Mouse (Mus musculus): ENCODE measurements at regions not wholly inside any gene's neighbourhood (a gene's known extent, or its start where the extent isn't known, plus 50 kb on each side); places are given as distances from the start of the nearest gene placed in this dataset.

GRCm38 (mm10) chr13:44061721-44062300, 277.2 kb downstream of the Cd83 start:
- Histone ChIP-seq H3K4me3 (replicated peaks) (no peak overlapping the region), H3K4me2 (replicated peaks) (no peak overlapping the region), H3K27ac (replicated peaks) (no peak overlapping the region), H3K4me1 (peaks cover 11% of the 10 kb centered on the region; the same call in 1 of the 2 replicates), H3K9me3 (replicated peaks) (no peaks in the 10 kb centered on the region), H3K9ac (no peak overlapping the region), H3K36me3 (no peaks in the 10 kb centered on the region), H3K27me3 (peaks cover 4% of the 10 kb centered on the region; the same call in 1 of the 2 replicates)
- ATAC-seq (ENCODE audit: insufficient number of reproducible peaks, low FRiP score, low TSS enrichment, low read depth): no peak
- WGBS: 31% methylated on average over 7 of the region's 7 CpGs

- Histone ChIP-seq H3K4me1 (peaks cover 10% of the 10 kb centered on the region; the same call in 1 of the 2 replicates), H3K4me2 (replicated peaks) (no peak overlapping the region), H3K27ac (replicated peaks) (no peak overlapping the region), H3K27me3 (peaks cover 4% of the 10 kb centered on the region; the same call in 1 of the 2 replicates), H3K4me3 (replicated peaks) (no peak overlapping the region), H3K9me3 (replicated peaks) (no peaks in the 10 kb centered on the region), H3K9ac (no peak overlapping the region), H3K36me3 (no peaks in the 10 kb centered on the region)
- ATAC-seq (ENCODE audit: insufficient number of reproducible peaks, low FRiP score, low TSS enrichment, low read depth): no peak
- WGBS: 63% methylated on average over 8 of the region's 8 CpGs
These were observed 278.7 kb downstream of the Cd83 start for GRCm38 (mm10) chr13:44063317-44063716.

GRCm38 (mm10) chr13:44064026-44064425, 279.5 kb downstream of the Cd83 start:
- H3K4me2 ChIP-seq (replicated peaks): no peak overlapping the region
- ATAC-seq (ENCODE audit: insufficient number of reproducible peaks, low FRiP score, low TSS enrichment, low read depth): no peak
- WGBS: 68% methylated on average over 3 of the region's 3 CpGs
- no peaks in the 10 kb centered on the region for H3K36me3 ChIP-seq
- H3K4me3 ChIP-seq (replicated peaks): no peak overlapping the region
- no peaks in the 10 kb centered on the region for H3K9me3 ChIP-seq (replicated peaks)
- H3K27me3 ChIP-seq: peaks cover 4% of the 10 kb centered on the region; the same call in 1 of the 2 replicates
- H3K27ac ChIP-seq (replicated peaks): no peak overlapping the region
- H3K9ac ChIP-seq: no peak overlapping the region
- H3K4me1 ChIP-seq: peaks cover 10% of the 10 kb centered on the region; the same call in 1 of the 2 replicates

GRCm38 (mm10) chr13:44065741-44066185, 281.2 kb downstream of the Cd83 start:
- Histone ChIP-seq H3K9me3 (replicated peaks) (no peaks in the 10 kb centered on the region), H3K4me1 (peaks cover 10% of the 10 kb centered on the region; the same call in 1 of the 2 replicates), H3K27ac (replicated peaks) (no peak overlapping the region), H3K27me3 (peaks cover 4% of the 10 kb centered on the region; the same call in 1 of the 2 replicates), H3K36me3 (no peaks in the 10 kb centered on the region), H3K4me2 (replicated peaks) (no peak overlapping the region), H3K9ac (no peak overlapping the region), H3K4me3 (replicated peaks) (no peak overlapping the region)
- 32% methylated on average over 13 of the region's 13 CpGs for WGBS
- no peak for ATAC-seq (ENCODE audit: insufficient number of reproducible peaks, low FRiP score, low TSS enrichment, low read depth)

GRCm38 (mm10) chr13:44067244-44067643, 282.7 kb downstream of the Cd83 start:
- no peaks in the 10 kb centered on the region for H3K9me3 ChIP-seq (replicated peaks)
- no peak overlapping the region for H3K4me2 ChIP-seq (replicated peaks)
- no peak for ATAC-seq (ENCODE audit: insufficient number of reproducible peaks, low FRiP score, low TSS enrichment, low read depth)
- no peaks in the 10 kb centered on the region for H3K36me3 ChIP-seq
- H3K27ac ChIP-seq (replicated peaks): no peak overlapping the region
- peaks cover 4% of the 10 kb centered on the region; the same call in 1 of the 2 replicates for H3K27me3 ChIP-seq
- H3K9ac ChIP-seq: no peak overlapping the region
- 64% methylated on average over 2 of the region's 2 CpGs for WGBS
- H3K4me3 ChIP-seq (replicated peaks): no peak overlapping the region
- 0 out of 2 replicates have a peak, but pooled peaks cover 4% of the 10 kb centered on the region for H3K4me1 ChIP-seq

- Histone ChIP-seq H3K4me2 (replicated peaks) (no peak overlapping the region), H3K4me3 (replicated peaks) (no peak overlapping the region), H3K4me1 (0 out of 2 replicates have a peak, but pooled peaks cover 6% of the 10 kb centered on the region), H3K36me3 (no peaks in the 10 kb centered on the region), H3K9me3 (replicated peaks) (no peaks in the 10 kb centered on the region), H3K27ac (replicated peaks) (no peak overlapping the region), H3K9ac (no peak overlapping the region), H3K27me3 (peaks cover 4% of the 10 kb centered on the region; the same call in 1 of the 2 replicates)
- WGBS: 86% methylated on average over 5 of the region's 5 CpGs
- no peak for ATAC-seq (ENCODE audit: insufficient number of reproducible peaks, low FRiP score, low TSS enrichment, low read depth)
These were observed 284.4 kb downstream of the Cd83 start for GRCm38 (mm10) chr13:44068951-44069350.

- ATAC-seq (ENCODE audit: insufficient number of reproducible peaks, low FRiP score, low TSS enrichment, low read depth): no peak
- no peak overlapping the region for H3K9ac ChIP-seq
- H3K4me3 ChIP-seq (replicated peaks): no peak overlapping the region
- no peaks in the 10 kb centered on the region for H3K27me3 ChIP-seq
- 0 out of 2 replicates have a peak overlapping the region, but pooled peaks have one; percentile 23 for H3K27ac ChIP-seq (replicated peaks)
- H3K36me3 ChIP-seq: no peaks in the 10 kb centered on the region
- 0 out of 2 replicates have a peak, but pooled peaks cover 3% of the 10 kb centered on the region for H3K4me1 ChIP-seq
- no peak overlapping the region for H3K4me2 ChIP-seq (replicated peaks)
- 49% methylated on average over 9 of the region's 9 CpGs for WGBS
- no peaks in the 10 kb centered on the region for H3K9me3 ChIP-seq (replicated peaks)
These were observed 288.5 kb downstream of the Cd83 start for GRCm38 (mm10) chr13:44073122-44073521.

GRCm38 (mm10) chr13:44074172-44074571, 289.6 kb downstream of the Cd83 start:
- 67% methylated on average over 9 of the region's 9 CpGs for WGBS
- no peak for ATAC-seq (ENCODE audit: insufficient number of reproducible peaks, low FRiP score, low TSS enrichment, low read depth)
- no peak overlapping the region for H3K27ac ChIP-seq (replicated peaks)
- H3K9ac ChIP-seq: no peak overlapping the region
- H3K4me2 ChIP-seq (replicated peaks): no peak overlapping the region
- no peaks in the 10 kb centered on the region for H3K27me3 ChIP-seq
- 0 out of 2 replicates have a peak, but pooled peaks cover 3% of the 10 kb centered on the region for H3K4me1 ChIP-seq
- H3K4me3 ChIP-seq (replicated peaks): no peak overlapping the region
- no peaks in the 10 kb centered on the region for H3K9me3 ChIP-seq (replicated peaks)
- H3K36me3 ChIP-seq: no peaks in the 10 kb centered on the region

- Histone ChIP-seq H3K4me1 (0 out of 2 replicates have a peak, but pooled peaks cover 3% of the 10 kb centered on the region), H3K27me3 (no peaks in the 10 kb centered on the region), H3K27ac (replicated peaks) (no peak overlapping the region), H3K4me2 (replicated peaks) (no peak overlapping the region), H3K9ac (no peak overlapping the region), H3K9me3 (replicated peaks) (no peaks in the 10 kb centered on the region), H3K4me3 (replicated peaks) (no peak overlapping the region), H3K36me3 (no peaks in the 10 kb centered on the region)
- WGBS: 85% methylated on average over 10 of the region's 10 CpGs
- no peak for ATAC-seq (ENCODE audit: insufficient number of reproducible peaks, low FRiP score, low TSS enrichment, low read depth)
These were observed 292.4 kb downstream of the Cd83 start for GRCm38 (mm10) chr13:44077022-44077421.

GRCm38 (mm10) chr13:44085621-44086510, 301.3 kb downstream of the Cd83 start:
- peaks cover 10% of the 10 kb centered on the region; the same call in 1 of the 2 replicates for H3K27me3 ChIP-seq
- H3K9ac ChIP-seq: no peak overlapping the region
- H3K27ac ChIP-seq (replicated peaks): no peak overlapping the region
- H3K4me1 ChIP-seq: peaks cover 9% of the 10 kb centered on the region; the same call in 1 of the 2 replicates
- ATAC-seq (ENCODE audit: insufficient number of reproducible peaks, low FRiP score, low TSS enrichment, low read depth): no peak; the same call in 1 of the 2 replicates
- WGBS: 49% methylated on average over 10 of the region's 10 CpGs
- H3K4me3 ChIP-seq (replicated peaks): no peak overlapping the region
- no peaks in the 10 kb centered on the region for H3K36me3 ChIP-seq
- H3K9me3 ChIP-seq (replicated peaks): no peaks in the 10 kb centered on the region
- H3K4me2 ChIP-seq (replicated peaks): no peak overlapping the region

- no peak for ATAC-seq (ENCODE audit: insufficient number of reproducible peaks, low FRiP score, low TSS enrichment, low read depth)
- Histone ChIP-seq H3K4me1 (peaks cover 9% of the 10 kb centered on the region; the same call in 1 of the 2 replicates), H3K9ac (no peak overlapping the region), H3K4me2 (replicated peaks) (no peak overlapping the region), H3K27me3 (peaks cover 10% of the 10 kb centered on the region; the same call in 1 of the 2 replicates), H3K9me3 (replicated peaks) (no peaks in the 10 kb centered on the region), H3K36me3 (no peaks in the 10 kb centered on the region), H3K4me3 (replicated peaks) (no peak overlapping the region), H3K27ac (replicated peaks) (no peak overlapping the region)
- WGBS: 14% methylated on average over 4 of the region's 4 CpGs
These were observed 302.2 kb downstream of the Cd83 start for GRCm38 (mm10) chr13:44086801-44087200.

Data from embryonic facial prominence, embryonic 15.5 days (tissue).